Mouse (Mus musculus) limb, embryonic 13.5 days (tissue): ENCODE data around the gene Slc30a1. TPM values are rescaled to one million over a fixed set of nuclear protein-coding genes. Genes with fewer than 3 reads are reported as not detected.

Experiments used
- ATAC-seq: fragments of 200-750 bp; cut with Nextera tagmentation; 2 replicates; pipeline ENCODE4 v1.8.0; 2017; ENCODE audit warnings: low read depth, moderate number of reproducible peaks, moderate TSS enrichment; ENCODE audit not compliant: low FRiP score
- H3K27ac ChIP-seq: fragments of 300-500 bp; sonication (generic); 2 replicates; pipeline ENCODE4 v1.5.1; 2015; ENCODE audit warnings: inconsistent platforms, mild to moderate bottlenecking, moderate library complexity
- H3K27me3 ChIP-seq: fragments of 300-500 bp; sonication (generic); 2 replicates; pipeline ENCODE4 v1.6.1; 2015; ENCODE audit warnings: mild to moderate bottlenecking, inconsistent platforms
- H3K36me3 ChIP-seq: fragments of 300-500 bp; sonication (generic); 2 replicates; pipeline ENCODE4 v1.6.1; 2015; ENCODE audit warnings: inconsistent platforms, mild to moderate bottlenecking, moderate library complexity
- H3K4me1 ChIP-seq: fragments of 300-500 bp; sonication (generic); 2 replicates; pipeline ENCODE4 v1.6.1; 2015; ENCODE audit warnings: inconsistent platforms
- H3K4me2 ChIP-seq: fragments of 300-500 bp; sonication (generic); replicated peaks from 2 replicates; pipeline ENCODE4 v1.6.1; 2015; ENCODE audit warnings: inconsistent platforms, mild to moderate bottlenecking, moderate library complexity
- H3K4me3 ChIP-seq: fragments of 300-500 bp; sonication (generic); 2 replicates; pipeline ENCODE4 v1.5.1; 2015; ENCODE audit warnings: moderate library complexity, mild to moderate bottlenecking, inconsistent platforms
- H3K9ac ChIP-seq: fragments of 300-500 bp; sonication (generic); 2 replicates; pipeline ENCODE4 v1.6.1; 2015; ENCODE audit warnings: mild to moderate bottlenecking, inconsistent platforms
- H3K9me3 ChIP-seq: fragments of 300-500 bp; sonication (generic); 2 replicates; pipeline ENCODE4 v1.6.1; 2016; ENCODE audit warnings: inconsistent platforms
- WGBS: fragments of 180-500 bp; shearing (Covaris S2); methylation state at CpG from one replicate; pipeline ENCODE4 v1.1.7; 2015; 5-methylcytosine and 5-hydroxymethylcytosine counted together
- polyA plus RNA-seq: library from polyadenylated mRNA; unstranded; fragments of >200 nt; fragmentation: Nextera tagmentation; extraction: Ambion mirVana; gene quantifications from 2 replicates; pipeline ENCODE4 v1.2.1, GENCODE M21; 2015

The Slc30a1 gene
- polyA plus RNA-seq = 1.7 and 2.5 TPM in 2 replicates

DNA sequence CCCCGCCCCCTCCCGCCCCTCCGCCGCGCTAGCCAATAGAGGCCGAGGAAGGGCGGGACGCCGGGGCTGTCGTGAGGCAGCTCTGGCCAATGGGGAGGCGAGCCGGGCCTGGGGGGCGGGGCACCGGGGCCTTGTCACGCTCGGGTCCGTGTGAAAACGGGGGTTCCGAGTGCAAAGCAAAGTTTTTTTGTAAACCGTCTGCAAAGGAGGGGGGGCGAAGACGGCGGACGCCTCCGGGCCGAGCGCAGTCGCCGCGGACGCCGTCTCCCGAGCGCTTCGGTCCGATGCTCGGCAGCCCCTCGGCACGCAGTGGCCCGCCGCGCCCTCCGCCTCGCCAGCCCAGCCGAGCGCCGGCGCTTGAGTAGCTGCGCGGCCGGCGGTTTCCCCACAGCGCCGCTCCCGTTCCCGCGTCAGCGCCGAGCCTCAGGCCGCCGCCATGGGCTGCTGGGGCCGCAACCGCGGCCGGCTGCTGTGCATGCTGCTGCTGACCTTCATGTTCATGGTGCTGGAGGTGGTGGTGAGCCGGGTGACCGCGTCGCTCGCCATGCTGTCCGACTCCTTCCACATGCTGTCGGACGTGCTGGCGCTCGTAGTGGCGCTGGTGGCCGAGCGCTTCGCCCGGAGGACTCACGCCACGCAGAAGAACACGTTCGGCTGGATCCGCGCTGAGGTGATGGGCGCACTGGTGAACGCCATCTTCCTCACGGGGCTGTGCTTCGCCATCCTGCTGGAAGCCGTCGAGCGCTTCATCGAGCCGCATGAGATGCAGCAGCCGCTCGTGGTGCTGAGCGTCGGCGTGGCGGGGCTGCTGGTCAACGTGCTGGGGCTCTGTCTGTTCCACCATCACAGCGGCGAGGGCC, at the start of gene Slc30a1:
Gene Slc30a1, plus strand, starts transcription at position 197 of the 860 bp plus-strand sequence.
- 0 out of 2 replicates have a peak, but pooled peaks cover 2% of the 10 kb centered on the region for H3K27me3 ChIP-seq
- peaks cover 40% of the 10 kb centered on the region for H3K4me1 ChIP-seq
- H3K9ac ChIP-seq = peak within 1 kb of the TSS; percentile 82
- peak; percentile 99 for ATAC-seq
- WGBS = under 1% methylated on average over 99 of the region's 104 CpGs
- peak within 1 kb of the TSS; percentile 94 for H3K4me2 ChIP-seq
- H3K9me3 ChIP-seq = no peaks in the 10 kb centered on the region
- H3K4me3 ChIP-seq = peak within 1 kb of the TSS; percentile 94
- H3K36me3 ChIP-seq = peaks cover 14% of the 10 kb centered on the region
- H3K27ac ChIP-seq = peak within 1 kb of the TSS; percentile 79

DNA sequence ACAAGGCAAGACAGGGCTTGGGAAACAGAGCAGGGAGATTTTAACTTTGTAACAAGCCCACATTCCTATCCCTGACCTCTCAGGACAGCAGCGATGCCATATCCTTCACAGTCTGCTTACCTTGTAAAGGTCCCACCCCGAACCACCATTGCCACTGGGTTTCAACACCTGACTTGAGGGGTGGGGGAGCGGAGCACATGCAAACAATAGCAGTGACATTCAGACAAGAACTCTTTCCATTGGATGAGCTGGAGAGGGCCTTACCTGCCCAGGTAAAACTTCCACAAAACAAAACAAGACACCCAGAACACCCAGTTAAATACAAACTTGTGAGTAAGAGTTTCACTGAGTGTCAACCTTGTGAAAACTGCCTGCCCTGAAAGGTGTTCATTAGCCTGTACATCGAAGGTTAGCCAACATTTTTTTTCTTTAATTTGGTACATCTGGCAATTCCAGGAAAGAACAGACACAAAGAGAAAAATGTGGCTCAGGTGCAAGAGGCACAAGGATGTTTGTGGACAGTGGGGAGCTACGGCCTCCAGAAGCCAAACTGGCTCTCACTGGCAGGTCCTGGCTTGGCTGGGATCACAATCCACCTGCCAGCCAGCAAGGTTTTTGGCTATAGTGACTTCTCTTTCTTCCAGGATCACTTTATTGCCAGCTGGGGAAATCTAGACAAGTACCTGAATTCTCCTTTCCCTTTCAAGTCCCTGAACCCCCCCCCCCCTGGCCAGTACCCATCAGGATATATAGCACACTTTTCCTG, 49.5 kb upstream of the Slc30a1 start:
- Histone ChIP-seq H3K4me1 (no peaks in the 10 kb centered on the region), H3K9me3 (no peaks in the 10 kb centered on the region), H3K36me3 (no peaks in the 10 kb centered on the region), H3K4me3 (no peak overlapping the region), H3K27ac (no peak overlapping the region), H3K4me2 (no peak overlapping the region), H3K27me3 (no peaks in the 10 kb centered on the region), H3K9ac (no peak overlapping the region)
- no peak for ATAC-seq
- 72% methylated on average over 5 of the region's 5 CpGs for WGBS

DNA sequence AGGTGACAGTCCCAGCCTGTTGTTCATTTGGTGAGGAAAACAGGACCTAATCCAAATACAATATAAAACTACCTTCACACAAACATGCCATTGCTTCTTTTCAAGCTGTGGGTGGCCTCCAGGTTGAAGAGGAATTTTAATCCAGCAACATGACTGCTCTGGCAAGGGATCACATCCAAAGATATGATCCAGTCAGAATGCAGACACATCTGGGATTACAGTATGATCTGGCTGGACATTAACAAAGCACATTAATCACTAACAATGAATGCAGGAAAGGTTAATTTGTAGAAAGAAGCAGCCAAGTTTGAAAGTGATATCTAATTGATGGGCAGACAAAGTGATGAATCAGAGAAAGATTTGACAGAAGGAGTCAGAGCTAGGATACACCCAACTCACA, 48.4 kb upstream of the Slc30a1 start:
- H3K4me1 ChIP-seq = no peaks in the 10 kb centered on the region
- no peak overlapping the region for H3K27ac ChIP-seq
- H3K36me3 ChIP-seq = no peaks in the 10 kb centered on the region
- no peak overlapping the region for H3K4me3 ChIP-seq
- no peaks in the 10 kb centered on the region for H3K27me3 ChIP-seq
- H3K9me3 ChIP-seq = no peaks in the 10 kb centered on the region
- ATAC-seq = no peak
- H3K9ac ChIP-seq = no peak overlapping the region
- no peak overlapping the region for H3K4me2 ChIP-seq

DNA sequence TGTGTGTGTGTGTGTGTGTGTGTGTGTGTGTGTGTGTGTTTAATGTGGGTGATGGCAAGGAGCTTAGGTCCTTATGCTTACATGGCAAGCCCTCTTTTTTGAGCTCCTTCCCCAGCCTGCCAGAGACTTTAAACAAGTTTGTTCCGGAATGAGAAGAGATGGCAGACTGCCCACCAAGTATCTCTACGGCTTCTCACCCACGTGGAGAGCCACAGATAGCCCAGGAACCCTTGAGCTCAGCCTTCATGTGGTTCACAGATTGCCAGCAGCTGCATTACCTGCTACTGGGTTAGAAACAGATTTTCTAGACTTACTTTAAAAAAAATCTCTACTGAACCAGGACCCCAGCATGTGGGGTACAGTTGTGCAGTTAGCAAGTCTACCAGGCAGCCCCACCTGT, 46.7 kb upstream of the Slc30a1 start:
- Histone ChIP-seq H3K27ac (no peak overlapping the region), H3K4me3 (no peak overlapping the region), H3K9ac (no peak overlapping the region), H3K4me2 (no peak overlapping the region), H3K36me3 (no peaks in the 10 kb centered on the region), H3K4me1 (no peaks in the 10 kb centered on the region), H3K27me3 (no peaks in the 10 kb centered on the region), H3K9me3 (no peaks in the 10 kb centered on the region)
- no peak for ATAC-seq
- WGBS = 73% methylated on average over 3 of the region's 3 CpGs

DNA sequence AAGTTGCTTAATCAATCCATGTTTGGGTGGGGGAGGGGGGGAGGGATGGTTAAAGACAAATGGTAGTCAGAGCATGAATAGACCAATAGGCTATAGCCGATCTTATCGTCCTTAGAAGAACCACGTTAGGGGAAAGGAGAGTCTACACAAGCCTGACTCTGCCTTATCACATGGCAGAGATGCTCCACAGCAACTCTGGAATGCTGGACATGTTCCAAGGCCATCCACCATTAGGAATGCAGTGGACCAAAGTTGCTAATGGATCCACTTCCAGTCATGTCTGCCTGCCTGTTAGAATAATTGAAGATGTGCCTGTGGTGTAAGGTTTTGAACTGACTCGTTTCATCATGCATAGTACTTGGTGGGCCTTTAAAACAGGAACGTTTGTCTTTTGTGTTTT, 45.3 kb upstream of the Slc30a1 start:
- ATAC-seq = no peak
- Histone ChIP-seq H3K4me3 (no peak overlapping the region), H3K36me3 (no peaks in the 10 kb centered on the region), H3K27me3 (no peaks in the 10 kb centered on the region), H3K9ac (no peak overlapping the region), H3K27ac (no peak overlapping the region), H3K4me1 (no peaks in the 10 kb centered on the region), H3K9me3 (no peaks in the 10 kb centered on the region), H3K4me2 (no peak overlapping the region)
- WGBS = 83% methylated on average over 5 of the region's 5 CpGs

DNA sequence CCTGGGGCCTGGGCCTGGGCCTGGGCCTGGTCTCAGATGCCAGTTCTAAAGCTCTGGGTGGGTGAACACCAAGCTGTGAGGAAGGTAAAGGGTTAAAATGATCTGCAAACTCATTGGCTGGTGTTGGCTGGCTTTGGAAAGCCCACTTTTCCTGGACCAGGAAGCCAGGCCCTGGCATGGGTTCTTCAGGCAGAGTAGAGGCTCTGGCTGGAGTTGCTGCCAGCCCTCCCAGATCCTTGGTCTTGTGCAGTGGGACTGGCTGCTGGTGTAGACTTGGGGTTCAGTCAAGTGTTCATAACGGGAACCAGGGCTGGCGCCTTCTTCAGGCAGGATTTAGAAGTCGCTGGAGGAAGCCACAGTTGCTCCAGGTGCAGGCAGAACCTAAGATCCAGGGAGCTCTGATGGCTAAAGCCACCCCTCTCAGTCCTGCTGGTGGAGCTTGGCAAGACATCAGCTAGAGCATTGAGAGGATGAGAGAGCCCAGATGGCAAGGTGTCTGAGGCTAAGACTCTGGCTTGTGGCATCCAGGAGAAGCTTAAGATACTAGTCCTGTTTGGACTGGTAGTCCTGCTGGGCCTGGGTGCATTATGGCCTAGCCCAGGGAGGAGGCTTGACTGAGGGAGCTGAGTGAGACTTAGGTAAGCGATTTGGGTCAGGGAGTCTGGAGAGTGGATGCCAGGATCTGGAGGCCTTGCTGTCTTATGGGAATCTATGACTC, 42.6 kb upstream of the Slc30a1 start:
- Histone ChIP-seq H3K27me3 (no peaks in the 10 kb centered on the region), H3K4me2 (no peak overlapping the region), H3K9me3 (no peaks in the 10 kb centered on the region), H3K27ac (no peak overlapping the region), H3K36me3 (no peaks in the 10 kb centered on the region), H3K4me1 (no peaks in the 10 kb centered on the region), H3K4me3 (no peak overlapping the region), H3K9ac (no peak overlapping the region)
- ATAC-seq = no peak
- 78% methylated on average over 4 of the region's 4 CpGs for WGBS

DNA sequence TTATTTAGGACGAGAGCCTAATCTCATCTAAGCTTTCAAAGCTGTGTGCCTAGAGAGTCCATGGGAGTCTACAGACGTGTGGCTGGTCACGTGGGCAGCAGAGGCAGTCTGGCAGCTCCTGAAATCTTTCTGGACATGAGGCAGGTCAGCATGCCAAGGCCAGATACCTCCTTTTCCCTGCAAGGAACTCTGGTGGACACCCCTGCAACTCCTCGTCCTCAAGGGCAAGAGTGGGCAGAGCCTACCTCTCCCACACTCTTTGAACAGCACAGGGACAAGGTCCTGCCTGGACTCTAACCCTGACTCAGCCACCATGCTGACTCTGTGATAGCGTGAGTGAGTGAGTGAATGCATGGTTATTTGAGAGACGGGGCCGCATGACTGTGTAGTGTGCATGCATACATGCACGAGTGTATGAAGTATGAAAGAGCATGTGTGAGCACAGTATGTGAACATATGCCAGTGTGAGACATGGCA, 42.0 kb upstream of the Slc30a1 start:
- Histone ChIP-seq H3K36me3 (no peaks in the 10 kb centered on the region), H3K4me2 (no peak overlapping the region), H3K27ac (no peak overlapping the region), H3K9me3 (no peaks in the 10 kb centered on the region), H3K9ac (no peak overlapping the region), H3K4me3 (no peak overlapping the region), H3K27me3 (no peaks in the 10 kb centered on the region), H3K4me1 (no peaks in the 10 kb centered on the region)
- ATAC-seq = no peak
- 83% methylated on average over 8 of the region's 8 CpGs for WGBS

DNA sequence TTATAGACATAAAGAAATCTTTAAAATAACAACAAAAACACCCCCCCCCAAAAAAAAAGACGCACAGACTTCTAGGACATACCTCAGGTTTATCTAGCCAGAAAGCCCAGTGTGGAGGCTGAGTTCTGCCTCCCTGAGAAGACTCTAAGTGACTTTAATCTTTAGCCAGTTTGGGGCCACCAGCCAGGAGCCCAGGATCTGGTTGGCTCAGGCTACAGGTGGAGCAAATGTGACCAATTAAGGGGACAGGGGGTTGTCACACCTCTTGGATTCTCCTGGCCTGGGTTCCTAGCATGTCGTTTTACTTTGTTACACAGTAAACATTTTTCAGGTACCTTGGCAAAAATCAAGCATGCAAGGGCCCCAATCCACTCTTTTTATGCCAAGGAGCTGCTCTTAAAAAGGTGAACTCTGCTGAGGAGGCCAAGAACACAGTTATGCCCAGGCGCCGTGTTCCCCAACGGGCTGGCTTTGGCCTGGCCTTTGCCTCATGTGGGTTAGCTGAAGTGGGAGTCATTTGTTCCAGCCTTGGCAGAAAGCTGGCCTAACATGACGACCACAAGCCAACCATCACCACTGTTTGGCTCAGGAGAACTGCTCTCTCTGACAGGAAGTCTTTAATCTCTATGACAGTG, 34.4 kb upstream of the Slc30a1 start:
- Histone ChIP-seq H3K36me3 (no peaks in the 10 kb centered on the region), H3K4me1 (no peaks in the 10 kb centered on the region), H3K27ac (no peak overlapping the region), H3K27me3 (no peaks in the 10 kb centered on the region), H3K9me3 (no peaks in the 10 kb centered on the region), H3K4me3 (no peak overlapping the region), H3K4me2 (no peak overlapping the region), H3K9ac (no peak overlapping the region)
- 74% methylated on average over 6 of the region's 6 CpGs for WGBS
- ATAC-seq = no peak

DNA sequence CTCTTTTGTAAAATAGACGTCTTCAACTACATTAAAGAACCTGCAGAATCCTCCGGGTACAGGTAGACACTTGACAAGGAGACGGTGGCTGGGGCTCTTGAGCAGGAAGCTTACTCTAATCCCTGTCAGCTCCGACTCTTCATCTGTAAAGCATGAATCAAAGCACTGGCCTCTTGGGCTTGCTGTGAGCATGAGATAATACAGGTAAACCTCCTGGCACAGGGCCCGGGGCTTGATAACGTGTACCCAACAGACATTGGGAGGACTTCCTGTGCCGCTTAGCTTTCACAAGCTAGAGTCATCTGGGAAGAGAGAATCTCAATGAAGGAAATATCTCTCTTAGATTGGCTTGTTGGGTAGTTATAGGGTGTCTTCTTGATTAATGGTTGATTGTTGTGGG, 31.6 kb upstream of the Slc30a1 start:
- WGBS = 88% methylated on average over 7 of the region's 7 CpGs
- peaks cover 8% of the 10 kb centered on the region for H3K4me1 ChIP-seq
- no peak for ATAC-seq
- no peak overlapping the region for H3K4me2 ChIP-seq
- H3K9me3 ChIP-seq = no peaks in the 10 kb centered on the region
- H3K27me3 ChIP-seq = no peaks in the 10 kb centered on the region
- no peak overlapping the region for H3K9ac ChIP-seq
- no peaks in the 10 kb centered on the region for H3K36me3 ChIP-seq
- H3K27ac ChIP-seq = no peak overlapping the region
- H3K4me3 ChIP-seq = no peak overlapping the region

DNA sequence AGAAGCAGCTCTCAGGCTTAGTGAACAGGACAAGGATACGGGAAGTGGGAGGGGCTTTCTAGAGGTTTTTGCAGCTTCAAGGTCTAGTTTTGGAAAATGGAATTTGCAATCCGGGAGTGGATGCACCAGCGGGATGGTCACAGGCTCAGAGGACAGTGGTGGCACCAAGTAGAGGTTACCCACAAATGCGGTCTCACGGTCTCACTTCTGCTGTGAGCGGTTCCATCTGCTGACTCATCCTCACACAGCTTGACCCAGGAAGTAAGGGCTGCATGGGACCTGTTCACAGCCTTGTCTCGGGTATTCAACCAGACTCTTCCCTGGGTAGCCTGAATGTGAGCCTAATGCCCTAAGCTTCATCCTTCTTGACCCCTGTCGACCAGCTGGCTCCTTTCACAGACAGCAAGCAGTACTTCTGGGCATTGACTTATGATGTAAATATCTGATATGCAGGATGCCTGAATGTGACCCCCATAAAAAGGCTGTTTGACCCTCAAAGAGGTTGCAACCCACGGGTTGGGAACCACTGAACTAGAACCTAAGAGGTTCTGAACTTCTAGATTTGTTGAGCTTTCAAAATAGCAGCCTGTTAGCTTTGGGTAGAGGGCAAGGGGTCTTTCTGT, 30.8 kb upstream of the Slc30a1 start:
- no peak overlapping the region for H3K9ac ChIP-seq
- no peaks in the 10 kb centered on the region for H3K9me3 ChIP-seq
- no peak overlapping the region for H3K4me2 ChIP-seq
- peaks cover 8% of the 10 kb centered on the region for H3K4me1 ChIP-seq
- H3K27me3 ChIP-seq = no peaks in the 10 kb centered on the region
- no peak overlapping the region for H3K27ac ChIP-seq
- H3K4me3 ChIP-seq = no peak overlapping the region
- no peaks in the 10 kb centered on the region for H3K36me3 ChIP-seq
- ATAC-seq = no peak
- 77% methylated on average over 9 of the region's 9 CpGs for WGBS

DNA sequence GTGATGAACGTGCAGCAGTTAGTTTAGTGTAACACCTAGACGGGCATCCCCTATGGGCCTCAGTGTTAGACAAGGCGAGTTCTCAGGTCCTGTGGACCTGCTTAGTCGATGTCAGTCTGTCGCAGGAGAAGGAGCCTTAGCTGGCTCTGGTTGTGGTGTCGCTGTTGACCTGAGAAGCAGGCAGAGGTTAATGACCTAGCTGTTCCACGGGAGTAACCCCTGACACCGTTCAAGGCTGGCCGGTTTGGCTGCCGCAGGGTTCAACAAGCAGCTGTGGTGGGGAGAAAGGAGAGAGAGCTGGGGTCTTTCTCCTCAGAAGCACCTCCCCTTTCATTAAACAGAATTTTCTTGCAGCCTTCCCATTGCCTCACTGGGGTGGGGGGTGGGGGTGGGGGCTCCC, 28.9 kb upstream of the Slc30a1 start:
- Histone ChIP-seq H3K9me3 (no peaks in the 10 kb centered on the region), H3K9ac (no peak overlapping the region), H3K4me2 (no peak overlapping the region), H3K27me3 (no peaks in the 10 kb centered on the region), H3K4me1 (peaks cover 8% of the 10 kb centered on the region), H3K36me3 (no peaks in the 10 kb centered on the region), H3K27ac (no peak overlapping the region), H3K4me3 (no peak overlapping the region)
- no peak for ATAC-seq
- 45% methylated on average over 10 of the region's 10 CpGs for WGBS
